Mouse (Mus musculus) stomach, postnatal 0 days (tissue): ENCODE measurements at regions not wholly inside any gene's neighbourhood (a gene's known extent, or its start where the extent isn't known, plus 50 kb on each side); places are given as distances from the start of the nearest gene placed in this dataset.

Experiments
- ATAC-seq: fragments of 200-750 bp; cut with Nextera tagmentation; 2 replicates; pipeline ENCODE4 v1.8.0; 2017; ENCODE audit not compliant: low FRiP score, low TSS enrichment
- DNase-seq: peaks from one replicate; pipeline ENCODE4 v3.0.0-alpha.2; 2016; ENCODE audit warnings: low spot score
- H3K27ac ChIP-seq: fragments of 300-500 bp; sonication (generic); replicated peaks from 2 replicates; pipeline ENCODE4 v1.5.1; 2014; ENCODE audit warnings: mild to moderate bottlenecking, control low read depth
- H3K27me3 ChIP-seq: fragments of 300-500 bp; sonication (generic); 2 replicates; pipeline ENCODE4 v1.6.1; 2014; ENCODE audit warnings: low read length; ENCODE audit not compliant: control insufficient read depth, insufficient read depth
- H3K36me3 ChIP-seq: fragments of 300-500 bp; sonication (generic); 2 replicates; pipeline ENCODE4 v1.6.1; 2014; ENCODE audit warnings: low read length, mixed read lengths; ENCODE audit not compliant: control insufficient read depth, insufficient read depth
- H3K4me1 ChIP-seq: fragments of 300-500 bp; sonication (generic); replicated peaks from 2 replicates; pipeline ENCODE4 v1.6.1; 2014; ENCODE audit warnings: antibody characterized with exemption; ENCODE audit not compliant: control insufficient read depth, insufficient read depth
- H3K4me2 ChIP-seq: fragments of 300-500 bp; sonication (generic); replicated peaks from 2 replicates; pipeline ENCODE4 v1.6.1; 2014; ENCODE audit warnings: low read depth, mild to moderate bottlenecking, control low read depth, moderate library complexity
- H3K4me3 ChIP-seq: fragments of 300-500 bp; sonication (generic); 2 replicates; pipeline ENCODE4 v1.5.1; 2014; ENCODE audit warnings: low read depth, low read length, control low read depth
- H3K9ac ChIP-seq: fragments of 300-500 bp; sonication (generic); 2 replicates; pipeline ENCODE4 v1.6.1; 2014; ENCODE audit warnings: mild to moderate bottlenecking, low read length, control low read depth, mixed read lengths
- H3K9me3 ChIP-seq: fragments of 300-500 bp; sonication (generic); 2 replicates; pipeline ENCODE4 v1.6.1; 2016; ENCODE audit warnings: low read length; ENCODE audit not compliant: control insufficient read depth
- CTCF ChIP-seq: IDR thresholded peaks from 2 replicates; pipeline ENCODE4 v1.5.1; 2016; ENCODE audit warnings: antibody characterized with exemption, low read depth, mild to moderate bottlenecking, moderate library complexity
- EP300 ChIP-seq: optimal IDR thresholded peaks from 2 replicates; pipeline ENCODE3; 2016; ENCODE audit warnings: antibody characterized with exemption
- WGBS: fragments of 180-500 bp; shearing (Covaris S2); extraction: QIAGEN DNeasy Blood & Tissue Kit; methylation state at CpG from one replicate; pipeline ENCODE4 v1.1.7; 2014; 5-methylcytosine and 5-hydroxymethylcytosine counted together

- Histone ChIP-seq H3K9me3 (no peaks in the 10 kb centered on the region), H3K4me3 (no peak overlapping the region), H3K27me3 (no peaks in the 10 kb centered on the region), H3K36me3 (no peaks in the 10 kb centered on the region), H3K4me1 (no peaks in the 10 kb centered on the region), H3K4me2 (no peak overlapping the region), H3K27ac (no peak overlapping the region), H3K9ac (no peak overlapping the region)
- DNase-seq (no peak), ATAC-seq (no peak)
- no peak for TF ChIP-seq EP300
- TF ChIP-seq CTCF, result peak; percentile 55
- 77% methylated on average over 4 of the region's 4 CpGs for WGBS
Measured at GRCm38 (mm10) chr3:124225982-124226381, 94.7 kb upstream of the Tram1l1 start.

- no peak overlapping the region for H3K27ac ChIP-seq
- no peak overlapping the region for H3K9ac ChIP-seq
- H3K36me3 ChIP-seq, result no peaks in the 10 kb centered on the region
- TF ChIP-seq EP300 (no peak), CTCF (no peak)
- H3K9me3 ChIP-seq, result no peaks in the 10 kb centered on the region
- H3K4me3 ChIP-seq, result no peak overlapping the region
- no peaks in the 10 kb centered on the region for H3K27me3 ChIP-seq
- no peak for ATAC-seq
- no peaks in the 10 kb centered on the region for H3K4me1 ChIP-seq
- no peak overlapping the region for H3K4me2 ChIP-seq
- DNase-seq, result no peak
Measured at GRCm38 (mm10) chr3:124227701-124228100, 93.0 kb upstream of the Tram1l1 start.

GRCm38 (mm10) chr3:124240936-124241733, 79.5 kb upstream of the Tram1l1 start:
- Histone ChIP-seq H3K27me3 (no peaks in the 10 kb centered on the region), H3K36me3 (no peaks in the 10 kb centered on the region), H3K4me3 (no peak overlapping the region), H3K4me1 (no peaks in the 10 kb centered on the region), H3K9me3 (no peaks in the 10 kb centered on the region), H3K9ac (no peak overlapping the region), H3K4me2 (no peak overlapping the region), H3K27ac (no peak overlapping the region)
- DNase-seq (no peak), ATAC-seq (no peak)
- TF ChIP-seq EP300, result no peak
- TF ChIP-seq CTCF, result no peak
- 70% methylated on average over 5 of the region's 5 CpGs for WGBS

GRCm38 (mm10) chr3:124241734-124242006, 79.0 kb upstream of the Tram1l1 start:
- Histone ChIP-seq H3K4me1 (no peaks in the 10 kb centered on the region), H3K36me3 (no peaks in the 10 kb centered on the region), H3K4me3 (no peak overlapping the region), H3K27me3 (no peaks in the 10 kb centered on the region), H3K27ac (no peak overlapping the region), H3K9me3 (no peaks in the 10 kb centered on the region), H3K4me2 (no peak overlapping the region), H3K9ac (no peak overlapping the region)
- DNase-seq (no peak), ATAC-seq (no peak)
- TF ChIP-seq EP300, result no peak
- TF ChIP-seq CTCF, result no peak
- 77% methylated on average over 1 of the region's 1 CpGs for whole genome bisulfite sequencing

- ATAC-seq, result no peak
- Histone ChIP-seq H3K27me3 (no peaks in the 10 kb centered on the region), H3K9ac (no peak overlapping the region), H3K4me1 (no peaks in the 10 kb centered on the region), H3K4me3 (no peak overlapping the region), H3K9me3 (no peaks in the 10 kb centered on the region), H3K4me2 (no peak overlapping the region), H3K27ac (no peak overlapping the region), H3K36me3 (no peaks in the 10 kb centered on the region)
- TF ChIP-seq EP300, result no peak
- no peak for TF ChIP-seq CTCF
- WGBS, result 60% methylated on average over 3 of the region's 3 CpGs
- no peak for DNase-seq
Measured at GRCm38 (mm10) chr3:124262150-124262549, 58.5 kb upstream of the Tram1l1 start.

GRCm38 (mm10) chr3:124266821-124267220, 53.8 kb upstream of the Tram1l1 start:
- Histone ChIP-seq H3K9me3 (no peaks in the 10 kb centered on the region), H3K9ac (no peak overlapping the region), H3K4me1 (no peaks in the 10 kb centered on the region), H3K4me3 (no peak overlapping the region), H3K36me3 (no peaks in the 10 kb centered on the region), H3K27ac (no peak overlapping the region), H3K4me2 (no peak overlapping the region), H3K27me3 (no peaks in the 10 kb centered on the region)
- 71% methylated on average over 5 of the region's 5 CpGs for WGBS
- ATAC-seq (no peak), DNase-seq (no peak)
- TF ChIP-seq CTCF (no peak), EP300 (no peak)
